Mouse (Mus musculus) liver, embryonic 12.5 days (tissue): ENCODE measurements around the gene Cd69. TPM values are rescaled to one million over a fixed set of nuclear protein-coding genes. Genes with fewer than 3 reads are reported as not detected.

Experiments used
- ATAC-seq: fragments of 200-750 bp; cut with Nextera tagmentation; 2 replicates; pipeline ENCODE4 v1.8.0; 2017; ENCODE audit warnings: moderate number of reproducible peaks, mild to moderate bottlenecking, moderate library complexity
- H3K27ac ChIP-seq: fragments of 300-500 bp; sonication (generic); 2 replicates; pipeline ENCODE4 v1.5.1; 2016; ENCODE audit warnings: mild to moderate bottlenecking
- H3K27me3 ChIP-seq: fragments of 300-500 bp; sonication (generic); replicated peaks from 2 replicates; pipeline ENCODE4 v1.6.1; 2016; ENCODE audit warnings: mild to moderate bottlenecking, moderate library complexity
- H3K36me3 ChIP-seq: fragments of 300-500 bp; sonication (generic); 2 replicates; pipeline ENCODE4 v1.6.1; 2016; ENCODE audit warnings: mild to moderate bottlenecking, moderate library complexity
- H3K4me1 ChIP-seq: fragments of 300-500 bp; sonication (generic); 2 replicates; pipeline ENCODE4 v1.6.1; 2016
- H3K4me2 ChIP-seq: fragments of 300-500 bp; sonication (generic); 2 replicates; pipeline ENCODE4 v1.6.1; 2016; ENCODE audit warnings: mild to moderate bottlenecking, moderate library complexity
- H3K4me3 ChIP-seq: fragments of 300-500 bp; sonication (generic); 2 replicates; pipeline ENCODE4 v1.5.1; 2016; ENCODE audit warnings: mild to moderate bottlenecking, moderate library complexity
- H3K9ac ChIP-seq: fragments of 300-500 bp; sonication (generic); 2 replicates; pipeline ENCODE4 v1.6.1; 2016; ENCODE audit warnings: mild to moderate bottlenecking, moderate library complexity
- H3K9me3 ChIP-seq: fragments of 300-500 bp; sonication (generic); replicated peaks from 2 replicates; pipeline ENCODE4 v1.6.1; 2016; ENCODE audit warnings: mild to moderate bottlenecking, moderate library complexity
- WGBS: fragments of 180-500 bp; shearing (Covaris S2); methylation state at CpG from one replicate; pipeline ENCODE4 v1.1.7; 2016; ENCODE audit not compliant: insufficient replicate concordance; 5-methylcytosine and 5-hydroxymethylcytosine counted together
- polyA plus RNA-seq: library from polyadenylated mRNA; unstranded; fragments of >200 nt; fragmentation: Nextera tagmentation; extraction: Ambion mirVana; gene quantifications from 2 replicates; pipeline ENCODE4 v1.2.1, GENCODE M21; 2016

The Cd69 gene
- polyA plus RNA-seq, result 1.3 TPM in 2 replicates

DNA sequence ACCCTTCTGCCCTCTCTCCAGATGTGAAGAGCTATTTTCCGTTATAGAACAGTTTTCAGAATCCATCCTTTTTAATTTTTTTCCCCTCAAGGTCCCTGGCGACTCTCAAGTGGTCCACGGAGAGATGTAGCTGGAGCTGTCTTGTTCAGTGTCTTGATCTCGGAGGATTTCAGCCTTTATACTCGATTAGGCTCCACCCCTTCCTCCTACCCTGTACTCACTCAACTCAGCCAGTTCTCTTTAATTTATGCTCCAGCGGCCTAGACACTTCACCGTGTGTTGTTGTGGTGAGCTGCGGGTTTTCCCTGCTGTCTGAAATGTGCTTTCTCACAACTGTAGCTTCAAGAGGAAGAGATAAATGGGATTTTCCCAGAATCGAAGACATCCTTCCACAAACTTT is at the start of gene Cd69:
Gene Cd69 (minus strand): TSS at position 217 of the 400 bp plus-strand sequence.
- WGBS, result 28% methylated on average over 9 of the region's 9 CpGs
- Histone ChIP-seq H3K4me3 (no peak within 1 kb of the TSS), H3K27me3 (no peaks in the 10 kb centered on the region), H3K36me3 (no peaks in the 10 kb centered on the region), H3K27ac (no peak within 1 kb of the TSS), H3K9ac (no peak within 1 kb of the TSS), H3K4me1 (no peaks in the 10 kb centered on the region), H3K9me3 (no peaks in the 10 kb centered on the region), H3K4me2 (0 out of 2 replicates have a peak within 1 kb of the TSS, but pooled peaks have one; percentile 6)
- ATAC-seq, result 0 out of 2 replicates have a peak, but pooled peaks have one; percentile 24

DNA sequence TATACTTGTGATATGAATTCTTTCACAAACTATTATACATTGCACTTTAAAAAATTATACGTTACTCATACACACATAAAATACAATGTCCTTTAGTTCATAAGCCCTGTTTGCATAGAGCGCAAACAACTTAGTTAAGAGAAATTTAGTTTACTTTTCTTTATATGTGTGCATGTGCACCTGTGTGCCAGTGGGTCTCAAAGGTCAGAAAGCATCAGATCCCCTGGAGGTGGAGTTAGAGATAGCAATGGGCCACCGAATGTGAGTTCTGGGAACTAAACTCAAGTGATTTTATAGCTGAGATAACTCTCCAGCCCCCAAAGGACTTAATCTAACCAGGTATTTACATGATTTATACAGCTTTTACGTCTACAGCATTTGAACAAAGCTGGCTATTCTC is 44.1 kb upstream of the Cd69 start:
- no peaks in the 10 kb centered on the region for H3K9me3 ChIP-seq
- H3K4me2 ChIP-seq, result no peak overlapping the region
- no peak overlapping the region for H3K9ac ChIP-seq
- WGBS, result 66% methylated on average over 4 of the region's 4 CpGs
- H3K36me3 ChIP-seq, result no peaks in the 10 kb centered on the region
- H3K4me3 ChIP-seq, result no peak overlapping the region
- no peak overlapping the region for H3K27ac ChIP-seq
- H3K4me1 ChIP-seq, result no peaks in the 10 kb centered on the region
- no peak for ATAC-seq
- no peaks in the 10 kb centered on the region for H3K27me3 ChIP-seq

DNA sequence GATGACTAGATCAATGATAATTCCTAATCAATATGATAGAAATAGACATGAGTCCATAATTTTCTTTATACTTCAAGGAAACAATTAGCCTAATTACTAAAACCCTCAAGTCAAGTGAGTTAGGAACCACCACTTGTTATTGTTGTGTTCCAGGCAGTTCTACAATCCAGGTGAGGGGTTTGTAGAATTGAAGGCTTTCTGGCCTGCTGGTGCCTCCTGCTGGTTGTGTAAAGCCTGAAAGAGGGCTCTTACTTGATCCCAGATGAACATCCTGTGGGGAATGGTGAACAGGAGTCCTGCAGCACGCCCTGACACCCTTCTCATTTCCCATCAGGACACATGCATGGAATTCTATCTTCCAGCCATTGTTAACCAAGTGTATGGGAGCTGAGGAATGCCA is 43.2 kb upstream of the Cd69 start:
- WGBS, result 24% methylated on average over 1 of the region's 1 CpGs
- Histone ChIP-seq H3K36me3 (no peaks in the 10 kb centered on the region), H3K27me3 (no peaks in the 10 kb centered on the region), H3K4me1 (no peaks in the 10 kb centered on the region), H3K9me3 (no peaks in the 10 kb centered on the region), H3K4me3 (no peak overlapping the region), H3K9ac (no peak overlapping the region), H3K4me2 (no peak overlapping the region), H3K27ac (no peak overlapping the region)
- ATAC-seq, result no peak

DNA sequence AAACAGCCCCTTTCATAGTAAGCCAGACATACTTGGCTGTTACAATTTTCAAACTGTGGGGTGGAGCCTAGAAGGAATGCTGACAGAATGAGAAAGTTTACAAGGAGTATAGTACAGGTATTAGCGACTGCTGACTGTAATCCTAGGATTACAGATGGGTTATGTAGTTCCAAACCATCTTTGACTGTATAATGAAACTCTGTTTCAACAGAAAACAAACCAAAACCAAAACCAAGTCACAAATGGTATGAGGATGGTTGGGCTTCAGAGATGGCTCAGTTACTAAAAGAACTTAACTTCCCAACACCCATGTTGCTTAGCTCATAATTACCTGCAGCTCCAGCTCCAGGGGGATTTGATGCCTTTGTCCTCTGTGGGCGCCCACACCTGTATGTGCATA is 41.2 kb upstream of the Cd69 start:
- WGBS, result 58% methylated on average over 2 of the region's 2 CpGs
- no peak overlapping the region for H3K4me2 ChIP-seq
- H3K27ac ChIP-seq, result 0 out of 2 replicates have a peak overlapping the region, but pooled peaks have one; percentile 10
- ATAC-seq, result no peak
- H3K4me3 ChIP-seq, result no peak overlapping the region
- H3K9me3 ChIP-seq, result no peaks in the 10 kb centered on the region
- no peaks in the 10 kb centered on the region for H3K4me1 ChIP-seq
- no peaks in the 10 kb centered on the region for H3K36me3 ChIP-seq
- no peaks in the 10 kb centered on the region for H3K27me3 ChIP-seq
- H3K9ac ChIP-seq, result no peak overlapping the region

DNA sequence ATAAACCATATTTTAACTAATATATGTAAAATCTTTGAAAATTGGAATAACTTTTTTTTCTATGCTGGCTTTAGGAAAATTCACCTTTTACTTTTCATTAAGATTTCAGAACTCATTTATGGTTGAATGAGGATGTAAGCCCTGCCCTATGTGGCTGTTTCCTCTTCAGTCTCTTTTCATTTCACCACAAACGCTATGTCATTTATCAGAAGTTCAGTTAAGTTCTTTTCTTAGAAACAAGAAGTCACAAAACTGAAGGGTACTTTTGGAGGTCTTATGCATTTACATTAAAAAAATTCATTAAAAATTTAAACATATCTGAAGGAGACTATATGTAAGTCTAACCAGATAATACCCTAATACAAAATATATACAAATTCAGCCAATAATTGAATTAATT is 40.5 kb upstream of the Cd69 start:
- ATAC-seq, result no peak
- no peak overlapping the region for H3K4me3 ChIP-seq
- H3K27me3 ChIP-seq, result no peaks in the 10 kb centered on the region
- 22% methylated on average over 1 of the region's 1 CpGs for WGBS
- H3K27ac ChIP-seq, result no peak overlapping the region
- H3K9ac ChIP-seq, result no peak overlapping the region
- no peak overlapping the region for H3K4me2 ChIP-seq
- no peaks in the 10 kb centered on the region for H3K36me3 ChIP-seq
- H3K9me3 ChIP-seq, result no peaks in the 10 kb centered on the region
- H3K4me1 ChIP-seq, result no peaks in the 10 kb centered on the region

DNA sequence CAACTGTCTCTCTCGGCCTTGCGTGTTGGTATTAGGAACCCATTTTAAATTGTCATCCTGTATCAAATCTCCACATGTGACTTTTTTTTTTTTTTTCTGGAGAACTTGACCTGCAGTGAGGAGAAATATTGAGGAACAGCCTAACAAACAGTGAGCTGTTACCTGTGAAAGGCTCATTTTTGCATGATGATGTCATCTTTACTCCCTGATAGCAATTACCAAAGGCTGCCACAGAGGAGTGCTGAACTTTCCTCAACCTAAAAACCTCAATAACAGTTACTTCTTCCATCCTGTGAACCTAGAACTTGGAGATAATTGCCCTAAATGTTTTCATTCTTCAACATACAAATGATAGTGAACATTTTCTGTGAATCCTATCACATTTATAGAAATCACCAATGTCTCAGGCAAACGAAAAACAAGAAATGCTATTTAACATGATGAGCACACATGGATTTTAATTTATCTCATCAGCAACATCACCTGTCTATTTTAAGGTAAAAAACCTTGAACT is 39.5 kb upstream of the Cd69 start:
- Histone ChIP-seq H3K27ac (no peak overlapping the region), H3K9me3 (no peaks in the 10 kb centered on the region), H3K27me3 (no peaks in the 10 kb centered on the region), H3K4me1 (no peaks in the 10 kb centered on the region), H3K9ac (no peak overlapping the region), H3K36me3 (no peaks in the 10 kb centered on the region), H3K4me2 (no peak overlapping the region), H3K4me3 (no peak overlapping the region)
- ATAC-seq, result no peak
- 69% methylated on average over 3 of the region's 3 CpGs for WGBS

DNA sequence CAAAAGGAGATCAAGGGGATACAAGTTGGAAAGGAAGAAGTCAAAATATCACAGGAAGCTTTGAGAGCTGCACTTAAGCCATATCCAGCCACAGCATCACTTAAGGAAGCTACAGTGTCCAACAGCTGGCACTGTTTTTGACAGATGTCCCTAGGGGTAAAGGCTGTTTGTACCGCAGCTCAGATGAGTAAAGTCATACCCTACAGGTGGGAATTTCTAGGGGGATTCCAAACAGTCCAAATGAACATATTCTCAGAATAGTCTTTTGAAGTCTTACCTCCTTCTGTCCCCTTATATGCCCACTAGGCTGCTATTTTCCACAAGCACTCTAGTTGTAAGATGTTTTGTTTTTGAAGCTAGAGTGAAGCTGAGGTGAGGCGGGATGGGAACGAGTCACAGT is 37.3 kb upstream of the Cd69 start:
- H3K4me2 ChIP-seq, result no peak overlapping the region
- no peaks in the 10 kb centered on the region for H3K36me3 ChIP-seq
- H3K9ac ChIP-seq, result no peak overlapping the region
- no peaks in the 10 kb centered on the region for H3K4me1 ChIP-seq
- ATAC-seq, result no peak
- no peak overlapping the region for H3K27ac ChIP-seq
- no peaks in the 10 kb centered on the region for H3K27me3 ChIP-seq
- no peak overlapping the region for H3K4me3 ChIP-seq
- H3K9me3 ChIP-seq, result no peaks in the 10 kb centered on the region
- WGBS, result 67% methylated on average over 3 of the region's 3 CpGs

DNA sequence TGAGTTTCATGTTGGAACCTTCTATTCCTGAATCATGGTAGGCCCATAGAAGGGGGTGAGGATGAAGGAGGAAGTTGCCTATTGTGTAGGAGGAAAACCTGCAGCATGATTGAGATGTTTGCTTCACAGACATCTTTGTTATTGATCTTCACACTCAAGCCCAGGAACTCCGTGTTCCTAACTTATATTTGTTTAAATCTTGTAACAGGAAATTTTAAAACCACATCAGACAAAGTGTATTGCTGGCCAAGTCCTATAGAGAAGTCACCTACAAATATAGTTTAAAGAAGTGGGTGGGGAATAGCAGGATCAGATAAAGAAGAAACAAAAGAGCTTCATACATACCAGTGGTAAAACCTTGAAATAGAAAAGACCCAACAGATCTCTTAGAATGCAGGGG is 28.9 kb upstream of the Cd69 start:
- H3K9me3 ChIP-seq, result no peaks in the 10 kb centered on the region
- H3K9ac ChIP-seq, result no peak overlapping the region
- H3K27ac ChIP-seq, result no peak overlapping the region
- no peak for ATAC-seq
- no peaks in the 10 kb centered on the region for H3K4me1 ChIP-seq
- WGBS, result 48% methylated on average over 1 of the region's 1 CpGs
- H3K4me3 ChIP-seq, result no peak overlapping the region
- no peaks in the 10 kb centered on the region for H3K27me3 ChIP-seq
- H3K4me2 ChIP-seq, result no peak overlapping the region
- no peaks in the 10 kb centered on the region for H3K36me3 ChIP-seq

DNA sequence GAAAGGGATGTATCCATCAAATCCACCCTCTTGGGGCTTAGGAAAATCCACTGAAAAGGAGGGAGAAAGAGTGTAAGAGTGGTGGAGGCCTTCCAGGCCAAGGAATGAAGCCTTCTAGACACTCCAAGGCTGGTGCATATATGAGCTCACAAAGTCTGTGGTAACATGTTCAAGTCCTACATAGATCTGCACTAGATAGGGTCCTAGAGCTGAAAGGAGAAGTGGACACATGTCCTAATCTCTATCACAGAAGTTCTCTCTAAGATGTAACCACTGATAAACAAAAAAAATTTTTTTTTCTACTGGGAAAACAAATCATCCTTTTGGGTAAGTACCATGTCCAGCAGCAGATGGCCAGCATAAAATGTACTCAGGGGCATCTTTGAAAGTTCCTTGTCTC is 13.5 kb upstream of the Cd69 start:
- Histone ChIP-seq H3K9me3 (no peaks in the 10 kb centered on the region), H3K4me3 (no peak overlapping the region), H3K36me3 (no peaks in the 10 kb centered on the region), H3K4me2 (no peak overlapping the region), H3K4me1 (0 out of 2 replicates have a peak, but pooled peaks cover 5% of the 10 kb centered on the region), H3K27ac (no peak overlapping the region), H3K27me3 (no peaks in the 10 kb centered on the region), H3K9ac (no peak overlapping the region)
- ATAC-seq, result no peak

DNA sequence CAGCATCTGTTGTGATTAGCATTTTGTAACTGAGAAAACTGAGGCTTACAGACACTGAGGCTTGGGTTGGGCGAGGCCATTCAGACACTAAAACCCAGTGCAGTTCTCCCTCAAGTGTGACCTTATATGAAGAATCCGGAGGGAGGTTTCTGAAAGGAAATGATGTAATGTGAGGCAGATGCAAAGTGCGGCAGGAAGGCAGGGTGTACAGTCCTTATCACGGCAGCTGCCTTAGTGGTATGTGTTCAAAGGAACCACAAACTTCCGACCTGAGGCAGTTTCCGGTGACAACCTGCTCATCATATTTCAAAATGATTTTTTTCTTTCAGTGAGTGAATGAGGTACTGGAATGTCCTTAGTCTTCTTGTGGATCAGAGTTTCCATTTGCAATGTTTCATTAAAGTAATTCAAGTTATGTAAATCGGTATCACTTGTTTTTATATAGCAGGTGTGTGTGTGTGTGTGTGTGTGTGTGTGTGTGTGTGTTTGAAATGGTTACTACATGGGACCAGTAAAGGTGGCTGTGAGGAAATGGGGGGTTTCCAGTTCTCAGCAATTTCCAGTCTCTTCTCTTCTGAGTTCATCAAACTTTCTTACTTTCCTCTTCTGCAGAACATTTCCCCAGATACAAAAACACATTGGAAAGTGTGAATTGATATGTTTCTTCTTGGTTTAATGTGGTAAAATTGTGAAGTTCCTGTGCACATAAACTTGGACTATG is 9.3 kb upstream of the Cd69 start:
- no peaks in the 10 kb centered on the region for H3K36me3 ChIP-seq
- ATAC-seq, result peak; percentile 70
- no peak overlapping the region for H3K9ac ChIP-seq
- H3K4me3 ChIP-seq, result no peak overlapping the region
- H3K27ac ChIP-seq, result no peak overlapping the region
- no peaks in the 10 kb centered on the region for H3K27me3 ChIP-seq
- H3K4me1 ChIP-seq, result 0 out of 2 replicates have a peak, but pooled peaks cover 5% of the 10 kb centered on the region
- no peaks in the 10 kb centered on the region for H3K9me3 ChIP-seq
- WGBS, result 20% methylated on average over 7 of the region's 7 CpGs
- no peak overlapping the region for H3K4me2 ChIP-seq

DNA sequence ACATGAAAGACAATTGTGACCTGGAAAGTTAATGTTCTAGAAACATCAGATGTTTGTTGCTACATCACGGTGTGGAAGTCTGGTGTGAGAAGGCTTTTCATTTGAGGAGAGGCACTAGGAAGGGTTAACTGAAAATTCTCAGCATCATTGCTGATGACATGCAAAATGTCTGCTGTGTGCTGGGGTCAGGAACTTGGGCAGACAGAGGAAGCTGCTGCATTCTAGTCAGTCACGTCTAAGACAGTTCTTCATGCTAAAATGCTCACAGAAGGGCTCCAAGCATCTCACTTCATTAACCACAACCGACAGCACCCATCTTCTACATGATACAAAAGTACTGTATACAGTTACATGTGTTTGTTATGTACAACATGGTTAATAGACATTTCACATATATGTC is 8.0 kb upstream of the Cd69 start:
- whole genome bisulfite sequencing, result 54% methylated on average over 3 of the region's 3 CpGs

DNA sequence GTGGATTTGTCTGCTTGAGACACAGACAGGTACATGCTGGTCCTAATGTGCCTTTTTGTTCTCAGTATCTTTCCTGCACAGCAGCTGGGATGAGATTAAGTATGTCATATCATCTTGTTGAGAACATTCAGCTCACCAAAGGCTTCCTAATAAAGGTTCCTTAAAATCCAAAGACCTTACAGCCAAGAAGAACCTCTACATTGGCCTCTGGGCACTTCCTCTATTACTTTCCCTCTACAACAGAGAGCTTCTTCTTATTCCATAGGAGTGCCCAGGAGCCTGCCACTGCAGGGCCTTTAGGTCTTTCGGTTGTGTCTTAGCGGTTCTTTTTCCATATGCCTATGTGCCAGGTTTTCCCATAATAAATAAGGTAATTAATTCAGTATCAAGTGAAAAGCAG is 1.2 kb upstream of the Cd69 start:
- Histone ChIP-seq H3K4me2 (no peak overlapping the region), H3K9ac (no peak overlapping the region), H3K4me1 (no peaks in the 10 kb centered on the region), H3K27me3 (no peaks in the 10 kb centered on the region), H3K9me3 (no peaks in the 10 kb centered on the region), H3K36me3 (no peaks in the 10 kb centered on the region), H3K4me3 (no peak overlapping the region), H3K27ac (no peak overlapping the region)
- ATAC-seq, result no peak
- 74% methylated on average over 2 of the region's 2 CpGs for WGBS

More for the DNA sequence above, 8.0 kb upstream of the Cd69 start:
- H3K9ac ChIP-seq, result no peak overlapping the region
- H3K27me3 ChIP-seq, result no peaks in the 10 kb centered on the region
- H3K27ac ChIP-seq, result no peak overlapping the region
- no peaks in the 10 kb centered on the region for H3K36me3 ChIP-seq
- H3K4me2 ChIP-seq, result no peak overlapping the region
- H3K9me3 ChIP-seq, result no peaks in the 10 kb centered on the region
- no peak for ATAC-seq
- no peak overlapping the region for H3K4me3 ChIP-seq
- 0 out of 2 replicates have a peak, but pooled peaks cover 5% of the 10 kb centered on the region for H3K4me1 ChIP-seq
